Mouse (Mus musculus): ENCODE measurements around the gene Tekt3.

The Tekt3 gene

DNA sequence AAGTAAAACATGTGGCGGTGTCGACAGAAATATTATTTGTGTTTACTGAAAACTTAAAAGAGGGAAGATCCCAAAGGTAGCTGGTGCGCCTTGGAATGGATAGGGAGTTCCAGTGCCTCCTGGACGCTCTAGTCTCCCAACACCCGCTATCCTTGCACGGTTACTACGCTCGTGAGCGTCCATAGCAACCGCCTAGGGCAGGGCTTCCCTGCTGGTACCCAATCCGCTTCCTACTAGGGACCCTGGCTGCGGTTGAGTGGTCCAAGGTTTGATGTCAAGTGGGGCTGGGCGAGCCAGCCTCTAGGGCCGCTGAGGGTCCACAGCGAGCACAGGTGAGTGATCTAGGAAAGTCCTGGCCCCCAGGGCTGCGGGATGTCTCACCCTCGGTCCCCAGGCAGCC lies at the start of gene Tekt3:
Tekt3 (plus strand) TSS at position 209 of the 400 bp plus-strand sequence.
- DNase-seq (ENCODE audit: low spot score): no peak

DNA sequence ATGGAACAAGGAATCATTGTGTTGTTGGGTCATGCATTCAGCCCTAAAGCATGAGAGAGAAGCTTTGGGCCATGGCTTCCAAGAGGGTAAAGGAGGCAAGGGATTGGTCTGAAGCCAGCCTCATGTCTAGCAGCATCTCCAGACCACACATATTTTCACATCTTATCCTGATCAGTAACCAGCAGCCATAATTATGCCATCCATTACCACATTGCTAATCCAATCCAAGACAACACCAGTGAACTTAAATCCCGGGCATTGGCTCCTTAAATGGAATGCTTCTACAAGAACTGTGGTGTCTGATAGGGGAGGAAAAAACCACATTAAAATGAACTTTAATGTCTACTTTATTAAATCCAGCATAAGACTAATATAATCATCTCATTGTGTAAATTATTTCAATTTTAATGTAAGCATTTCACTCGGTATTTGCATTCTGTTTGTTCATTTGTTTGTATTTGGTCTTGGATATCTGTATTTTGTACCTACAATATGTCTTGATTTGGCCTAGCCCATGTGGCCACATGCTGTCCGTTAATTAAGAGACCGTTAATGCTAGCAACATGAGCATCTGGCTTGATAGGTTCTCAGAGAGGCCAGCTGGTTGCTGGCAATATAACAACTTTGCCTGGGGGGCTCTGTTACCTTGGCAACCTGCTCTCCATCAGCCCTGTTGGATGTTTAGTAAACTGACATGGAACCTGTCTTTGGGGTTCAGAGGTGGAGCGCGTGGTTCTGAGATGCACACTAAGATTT lies 43.9 kb upstream of the Tekt3 start:
- no peak for DNase-seq (ENCODE audit: low spot score)

DNA sequence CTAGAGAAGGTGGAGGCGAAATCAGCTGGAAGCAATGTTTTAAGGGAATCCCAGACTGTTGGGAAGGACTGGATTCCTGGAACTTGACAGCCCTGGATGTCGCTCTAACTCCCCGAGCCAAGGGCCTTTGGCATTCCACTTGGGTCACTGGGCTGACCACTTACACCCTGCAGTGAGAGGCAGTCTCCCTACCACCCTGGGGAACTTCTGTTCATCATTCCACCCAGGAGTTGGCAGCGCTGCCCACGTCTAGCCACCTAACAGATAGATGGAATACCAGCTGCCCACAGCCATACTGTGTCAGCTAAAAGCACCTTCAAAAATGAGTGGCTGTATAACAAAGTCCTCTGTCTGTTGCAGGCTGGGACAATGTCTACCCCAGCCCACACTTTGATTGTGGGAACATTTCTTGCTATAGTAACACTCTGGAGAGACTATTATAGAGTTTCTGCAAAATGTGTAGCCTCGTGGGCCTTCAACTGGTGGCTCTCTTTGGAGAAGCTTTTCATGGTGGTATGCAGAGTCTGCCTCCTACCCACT lies 43.3 kb upstream of the Tekt3 start:
- DNase-seq (ENCODE audit: low spot score): no peak

DNA sequence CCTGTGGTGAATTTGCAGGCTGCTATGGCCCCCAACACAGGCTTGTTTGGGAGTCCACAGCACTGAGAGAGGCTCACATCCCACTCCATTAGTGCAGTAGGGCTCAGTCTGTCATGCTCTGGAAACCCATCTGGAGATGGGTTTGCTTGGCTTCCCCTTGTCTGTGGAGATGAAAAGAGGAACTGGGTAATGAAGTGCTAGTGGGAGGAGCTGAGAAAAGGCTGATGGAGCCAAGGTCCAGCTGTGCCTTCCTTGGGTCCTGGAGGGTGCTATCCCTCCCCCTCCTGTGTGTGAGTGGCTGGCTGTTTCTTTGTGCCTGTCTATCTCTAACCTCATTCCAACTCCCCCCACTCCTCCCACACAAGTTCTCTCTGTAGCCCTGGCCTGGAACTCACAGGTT lies 40.8 kb upstream of the Tekt3 start:
- no peak for DNase-seq (ENCODE audit: low spot score)

DNA sequence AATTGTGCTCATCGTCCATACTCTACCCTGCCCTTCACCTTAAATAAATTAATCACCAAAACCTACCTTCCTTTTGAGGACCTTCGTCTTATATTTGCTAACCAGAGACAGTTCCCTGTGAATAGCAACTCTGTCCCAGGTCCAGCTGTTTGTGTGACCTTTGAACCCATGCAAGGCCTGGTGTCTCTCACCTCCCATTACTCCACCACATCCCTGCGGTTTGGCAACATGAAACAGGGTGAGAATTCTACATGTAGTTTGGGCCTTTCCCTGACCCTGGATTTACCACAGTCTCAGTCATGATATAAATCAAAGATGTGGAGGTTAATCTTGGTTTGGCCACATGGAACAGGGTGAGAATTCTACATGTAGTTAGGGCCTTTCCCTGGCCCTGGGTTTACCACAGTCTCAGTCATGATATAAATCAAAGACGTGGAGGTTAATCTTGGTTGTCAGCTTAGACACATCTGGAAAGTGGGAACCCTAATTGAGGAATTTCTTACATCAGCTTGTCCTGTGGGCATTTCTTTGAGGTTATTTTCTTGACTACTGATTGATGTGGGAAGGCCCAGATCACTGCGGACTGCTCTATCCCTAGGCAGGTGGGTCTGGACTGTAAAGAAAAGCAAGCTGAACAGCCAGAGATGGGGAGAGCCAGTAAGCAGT lies 40.2 kb upstream of the Tekt3 start:
- DNase-seq (ENCODE audit: low spot score): no peak

- no peak for DNase-seq (ENCODE audit: low spot score)
Measured at GRCm38 (mm10) chr11:63023461-63023860, 38.0 kb upstream of the Tekt3 start.

- DNase-seq (ENCODE audit: low spot score): no peak
Measured at GRCm38 (mm10) chr11:63024136-63024535, 37.3 kb upstream of the Tekt3 start.

DNA sequence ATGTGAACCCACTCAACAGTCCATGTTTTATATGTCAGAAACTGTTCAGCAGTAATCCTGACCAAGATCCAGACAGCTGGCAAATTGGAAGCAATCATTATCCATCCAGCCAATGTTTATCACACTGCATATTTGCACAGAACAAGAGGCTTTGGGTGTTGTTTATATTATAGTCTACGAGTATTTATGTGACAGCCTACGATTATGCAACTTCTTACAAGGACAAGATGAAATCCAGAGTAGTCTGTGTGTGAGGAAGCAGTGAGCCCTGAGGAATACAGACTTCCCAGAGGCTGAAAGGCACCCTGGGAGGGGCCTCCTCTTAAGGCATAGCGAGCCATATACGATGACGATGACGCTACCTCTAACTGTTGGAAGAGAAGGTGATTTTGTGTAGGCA lies 36.0 kb upstream of the Tekt3 start:
- DNase-seq (ENCODE audit: low spot score): no peak

GRCm38 (mm10) chr11:63026651-63027141 lies 34.8 kb upstream of the Tekt3 start:
- no peak for DNase-seq (ENCODE audit: low spot score)

DNA sequence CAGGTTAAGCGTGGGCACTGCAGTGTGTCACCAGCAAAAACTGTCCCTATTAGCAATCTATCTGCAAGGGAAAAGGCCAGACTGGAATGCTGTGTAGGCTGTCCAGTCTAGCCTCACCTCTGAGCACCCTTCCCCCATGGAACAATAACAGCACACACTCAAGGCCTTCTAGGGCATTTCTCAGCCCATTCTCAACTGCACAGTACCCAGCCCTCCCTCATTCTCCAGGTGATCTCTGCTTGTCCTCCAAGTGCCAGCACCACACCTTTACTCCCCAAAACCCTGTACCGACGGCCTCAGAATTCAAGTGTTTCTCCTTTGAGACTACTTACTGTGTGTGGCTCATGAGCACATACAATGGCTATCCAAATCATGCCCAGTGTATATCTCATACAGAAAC lies 33.3 kb upstream of the Tekt3 start:
- DNase-seq (ENCODE audit: low spot score): no peak

GRCm38 (mm10) chr11:63029148-63029714 lies 32.2 kb upstream of the Tekt3 start:
- DNase-seq (ENCODE audit: low spot score): no peak

DNA sequence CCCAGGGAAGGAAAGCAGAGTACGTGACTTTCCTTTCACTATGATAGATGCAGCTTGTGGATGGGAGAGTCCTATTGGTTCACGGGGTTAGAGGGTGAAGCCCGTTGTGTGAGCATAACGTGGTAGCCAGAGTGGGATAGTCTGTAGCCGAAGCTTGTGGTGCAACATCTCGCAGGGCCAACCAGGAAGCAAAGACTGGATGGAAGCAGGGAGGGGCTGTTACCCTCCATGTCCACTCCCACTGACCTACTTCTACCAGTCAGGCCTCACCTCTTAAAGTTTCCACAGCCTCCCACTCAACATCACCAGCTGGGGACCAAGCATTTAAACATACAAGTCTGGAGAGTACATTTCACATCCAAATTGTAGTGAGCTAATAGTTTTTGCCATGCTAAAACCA lies 31.7 kb upstream of the Tekt3 start:
- DNase-seq (ENCODE audit: low spot score): no peak

- no peak for DNase-seq (ENCODE audit: low spot score)
Measured at GRCm38 (mm10) chr11:63035420-63036211, 25.8 kb upstream of the Tekt3 start.

- DNase-seq (ENCODE audit: low spot score): no peak
Measured at GRCm38 (mm10) chr11:63040002-63040661, 21.3 kb upstream of the Tekt3 start.

GRCm38 (mm10) chr11:63045771-63046170 lies 15.7 kb upstream of the Tekt3 start:
- DNase-seq (ENCODE audit: low spot score): no peak

DNA sequence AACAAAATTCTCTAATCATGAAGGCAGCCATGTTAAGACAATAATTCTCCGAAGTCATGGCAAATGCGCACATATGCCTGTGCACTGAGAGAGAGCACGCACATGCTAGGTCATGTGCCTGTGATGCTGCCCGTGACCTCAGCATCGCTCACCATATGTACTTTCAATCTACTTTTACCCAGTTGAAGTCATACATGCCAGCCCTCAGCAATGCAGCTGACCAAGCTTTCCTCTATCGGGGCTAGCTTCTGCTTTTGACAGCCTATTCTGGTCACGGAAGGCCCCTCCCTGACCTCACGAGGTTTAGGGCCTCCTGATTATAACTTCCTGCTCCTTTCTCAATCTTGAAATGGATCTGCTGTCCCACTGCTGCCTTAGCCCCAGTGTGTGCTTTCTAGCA lies 15.1 kb upstream of the Tekt3 start:
- DNase-seq (ENCODE audit: low spot score): peak; percentile 3

- no peak for DNase-seq (ENCODE audit: low spot score)
Measured at GRCm38 (mm10) chr11:63050362-63050932, 11.0 kb upstream of the Tekt3 start.

DNA sequence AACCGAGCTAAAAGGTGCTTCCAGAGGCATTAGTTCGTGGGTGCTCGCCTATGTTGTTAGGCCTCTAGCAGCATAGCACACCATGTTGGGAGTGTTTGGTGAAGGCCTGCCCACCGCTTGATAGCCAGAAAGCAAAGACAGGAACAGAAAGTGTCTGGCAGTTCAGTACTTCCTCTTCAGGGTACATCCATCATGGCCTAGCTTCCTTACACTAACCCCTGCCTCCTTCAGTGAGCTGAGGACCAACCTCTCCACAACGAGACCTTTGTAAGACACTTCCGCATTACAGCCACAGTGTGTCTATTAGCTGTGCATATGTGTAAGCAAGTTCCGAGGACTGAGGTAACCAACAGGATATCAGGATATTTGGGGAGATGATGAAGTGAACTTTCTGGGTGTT lies 10.4 kb upstream of the Tekt3 start:
- no peak for DNase-seq (ENCODE audit: low spot score)

DNA sequence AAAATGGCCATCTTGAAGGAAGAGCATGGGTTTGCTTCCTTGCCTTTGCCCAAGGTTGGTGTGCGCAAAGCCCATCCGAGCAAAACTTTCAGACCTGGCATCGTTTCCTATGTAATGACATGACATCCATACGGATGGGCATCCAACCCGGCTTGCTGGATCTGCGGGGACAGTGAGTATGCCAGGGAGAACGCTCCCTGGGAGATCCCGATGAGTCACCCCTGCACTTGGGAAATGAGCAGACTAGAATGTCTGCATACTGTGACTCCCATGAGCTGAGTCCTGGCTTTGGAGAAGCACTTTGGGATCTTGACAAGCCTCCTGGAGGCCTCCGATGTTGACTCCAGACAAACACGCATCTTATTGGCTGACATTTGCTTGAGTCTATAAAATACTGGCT lies 9.5 kb upstream of the Tekt3 start:
- DNase-seq (ENCODE audit: low spot score): no peak

DNA sequence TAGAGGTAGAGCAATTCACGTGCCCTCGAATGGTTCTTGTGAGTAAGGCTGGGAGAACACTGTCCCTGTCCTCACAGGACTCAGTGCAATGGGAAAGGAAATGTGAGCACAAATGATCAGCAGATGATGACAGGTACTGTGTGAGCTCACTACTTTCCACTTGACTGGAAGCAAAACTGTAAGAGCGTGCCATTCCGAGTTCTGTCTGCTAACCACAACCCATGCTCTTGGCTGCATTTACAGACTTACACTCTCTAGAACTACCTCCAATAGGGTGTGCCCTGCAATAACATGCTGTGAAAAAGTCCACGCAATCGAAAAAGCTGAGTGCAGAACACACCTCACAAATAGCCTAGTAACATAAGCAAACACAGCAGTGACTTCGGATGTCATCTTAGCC lies 5.9 kb upstream of the Tekt3 start:
- DNase-seq (ENCODE audit: low spot score): no peak

GRCm38 (mm10) chr11:63058375-63058952 lies 3.0 kb upstream of the Tekt3 start:
- no peak for DNase-seq (ENCODE audit: low spot score)
